Mouse (Mus musculus) midbrain, postnatal 0 days (tissue): Measurements from ENCODE around the gene Ube2v1. TPM values are rescaled to one million over a fixed set of nuclear protein-coding genes. Genes with fewer than 3 reads are reported as not detected.
A peak's percentile ranks its signal among the peaks of the same experiment; 100 is the strongest.
"Not testable (repeated sequence)": the region's sequence is repeated elsewhere in the genome, so short reads cannot be mapped to it uniquely, and the experiment has no call there.

Experiments
- ATAC-seq: fragments of 200-750 bp; cut with Nextera tagmentation; 2 replicates; pipeline ENCODE4 v1.8.0; 2017; ENCODE audit warnings: moderate number of reproducible peaks, mild to moderate bottlenecking, moderate TSS enrichment, moderate library complexity; ENCODE audit not compliant: low FRiP score
- DNase-seq: peaks from one replicate; pipeline ENCODE4 v3.0.0-alpha.2; 2015; ENCODE audit warnings: low spot score
- H3K27ac ChIP-seq: fragments of 300-500 bp; sonication (generic); 2 replicates; pipeline ENCODE4 v1.5.1; 2014; ENCODE audit warnings: low read depth, mild to moderate bottlenecking, low read length, mixed read lengths
- H3K27me3 ChIP-seq: fragments of 300-500 bp; sonication (generic); 2 replicates; pipeline ENCODE4 v1.6.1; 2014; ENCODE audit warnings: low read length, control low read depth, mixed read lengths; ENCODE audit not compliant: insufficient read depth
- H3K36me3 ChIP-seq: fragments of 300-500 bp; sonication (generic); 2 replicates; pipeline ENCODE4 v1.6.1; 2014; ENCODE audit warnings: low read length, control low read depth, mixed read lengths; ENCODE audit not compliant: insufficient read depth
- H3K4me1 ChIP-seq: fragments of 300-500 bp; sonication (generic); 2 replicates; pipeline ENCODE4 v1.6.1; 2014; ENCODE audit warnings: mild to moderate bottlenecking, control low read depth, antibody characterized with exemption, low read length, mixed read lengths; ENCODE audit not compliant: insufficient read depth
- H3K4me2 ChIP-seq: fragments of 300-500 bp; sonication (generic); 2 replicates; pipeline ENCODE4 v1.6.1; 2014; ENCODE audit warnings: low read depth, mild to moderate bottlenecking, low read length, mixed read lengths; ENCODE audit not compliant: poor library complexity, severe bottlenecking
- H3K4me3 ChIP-seq: fragments of 300-500 bp; sonication (generic); 2 replicates; pipeline ENCODE4 v1.5.1; 2014; ENCODE audit warnings: low read depth, mild to moderate bottlenecking, low read length, moderate library complexity
- H3K9ac ChIP-seq: fragments of 300-500 bp; sonication (generic); replicated peaks from 2 replicates; pipeline ENCODE4 v1.6.1; 2014; ENCODE audit warnings: mild to moderate bottlenecking, low read length, moderate library complexity, mixed read lengths; ENCODE audit not compliant: poor library complexity, severe bottlenecking
- H3K9me3 ChIP-seq: fragments of 300-500 bp; sonication (generic); 2 replicates; pipeline ENCODE4 v1.6.1; 2016; ENCODE audit warnings: low read length, control low read depth
- CTCF ChIP-seq: IDR thresholded peaks from 2 replicates; pipeline ENCODE4 v1.5.1; 2016; ENCODE audit warnings: antibody characterized with exemption, mild to moderate bottlenecking
- WGBS: fragments of 180-500 bp; shearing (Covaris S2); extraction: QIAGEN DNeasy Blood & Tissue Kit; methylation state at CpG from one replicate; pipeline ENCODE4 v1.1.7; 2014; 5-methylcytosine and 5-hydroxymethylcytosine counted together
- polyA plus RNA-seq: library from polyadenylated mRNA; unstranded; fragments of >200 nt; fragmentation: Nextera tagmentation; extraction: Ambion mirVana; gene quantifications from 2 replicates; pipeline ENCODE4 v1.2.1, GENCODE M21; 2015
- total RNA-seq: library from RNA; depleted of rRNA; stranded (reverse); fragments of >200 nt; gene quantifications from 2 replicates; pipeline ENCODE4 v1.2.3, GENCODE M21; 2014

Gene Ube2v1
- total and polyA plus RNA-seq, 2 experiments from 2014 or later: 233 to 402 TPM

GRCm38 (mm10) chr2:167649290-167650032, 17.6 kb upstream of the Ube2v1 start:
- no peaks in the 10 kb centered on the region for H3K27me3 ChIP-seq
- no peaks in the 10 kb centered on the region for H3K4me1 ChIP-seq
- ATAC-seq: no peak
- no peaks in the 10 kb centered on the region for H3K9me3 ChIP-seq
- no peak for DNase-seq
- H3K36me3 ChIP-seq: peaks cover 34% of the 10 kb centered on the region
- no peak overlapping the region for H3K27ac ChIP-seq
- no peak overlapping the region for H3K4me2 ChIP-seq
- H3K9ac ChIP-seq: 0 out of 2 replicates have a peak overlapping the region, but pooled peaks have one; percentile 29
- WGBS: 91% methylated on average over 12 of the region's 12 CpGs
- no peak for TF ChIP-seq CTCF
- no peak overlapping the region for H3K4me3 ChIP-seq

GRCm38 (mm10) chr2:167646411-167646810, 14.5 kb upstream of the Ube2v1 start:
- ATAC-seq (no peak), DNase-seq (no peak)
- 78% methylated on average over 4 of the region's 4 CpGs for WGBS
- H3K9me3 ChIP-seq: no peaks in the 10 kb centered on the region
- no peak overlapping the region for H3K4me3 ChIP-seq
- peaks cover 12% of the 10 kb centered on the region for H3K36me3 ChIP-seq
- H3K4me2 ChIP-seq: no peak overlapping the region
- no peak overlapping the region for H3K27ac ChIP-seq
- TF ChIP-seq CTCF: peak; percentile 30; the same call in 1 of the 2 replicates
- H3K9ac ChIP-seq: no peak overlapping the region
- no peaks in the 10 kb centered on the region for H3K4me1 ChIP-seq
- no peaks in the 10 kb centered on the region for H3K27me3 ChIP-seq

- not testable (repeated sequence) for H3K27ac ChIP-seq, ATAC-seq, H3K9ac ChIP-seq, H3K4me3 ChIP-seq, DNase-seq, H3K4me1 ChIP-seq, H3K9me3 ChIP-seq, H3K36me3 ChIP-seq, H3K27me3 ChIP-seq, H3K4me2 ChIP-seq
- WGBS: 86% methylated on average over 13 of the region's 13 CpGs
These were observed 11.6 kb upstream of the Ube2v1 start for GRCm38 (mm10) chr2:167643356-167644052.

GRCm38 (mm10) chr2:167642164-167642563, 10.3 kb upstream of the Ube2v1 start:
- ATAC-seq: no peak
- Histone ChIP-seq H3K36me3 (peaks cover 8% of the 10 kb centered on the region; the same call in 1 of the 2 replicates), H3K27ac (no peak overlapping the region), H3K4me1 (no peaks in the 10 kb centered on the region), H3K4me3 (no peak overlapping the region), H3K27me3 (no peaks in the 10 kb centered on the region), H3K9ac (no peak overlapping the region), H3K4me2 (no peak overlapping the region), H3K9me3 (no peaks in the 10 kb centered on the region)
- DNase-seq: no peak
- no peak for TF ChIP-seq CTCF
- 91% methylated on average over 6 of the region's 6 CpGs for WGBS

GRCm38 (mm10) chr2:167641337-167641736, 9.4 kb upstream of the Ube2v1 start:
- Histone ChIP-seq H3K4me2 (no peak overlapping the region), H3K4me3 (no peak overlapping the region), H3K27me3 (no peaks in the 10 kb centered on the region), H3K4me1 (no peaks in the 10 kb centered on the region), H3K36me3 (peaks cover 8% of the 10 kb centered on the region; the same call in 1 of the 2 replicates), H3K9ac (no peak overlapping the region), H3K27ac (no peak overlapping the region), H3K9me3 (no peaks in the 10 kb centered on the region)
- ATAC-seq: no peak
- no peak for DNase-seq
- WGBS: 53% methylated on average over 8 of the region's 8 CpGs
- peak; percentile 57 for TF ChIP-seq CTCF

GRCm38 (mm10) chr2:167640279-167640678, 8.4 kb upstream of the Ube2v1 start:
- 84% methylated on average over 3 of the region's 3 CpGs for WGBS
- DNase-seq (no peak), ATAC-seq (no peak)

More at GRCm38 (mm10) chr2:167640279-167640678, 8.4 kb upstream of the Ube2v1 start:
- Histone ChIP-seq H3K4me2 (no peak overlapping the region), H3K9ac (no peak overlapping the region), H3K27ac (no peak overlapping the region), H3K36me3 (peaks cover 4% of the 10 kb centered on the region; the same call in 1 of the 2 replicates), H3K4me1 (no peaks in the 10 kb centered on the region), H3K9me3 (no peaks in the 10 kb centered on the region), H3K4me3 (no peak overlapping the region), H3K27me3 (no peaks in the 10 kb centered on the region)
- TF ChIP-seq CTCF: peak; percentile 65
